Mouse (Mus musculus): ENCODE measurements around the gene Zpr1. TPM values are rescaled to one million over a fixed set of nuclear protein-coding genes. Genes with fewer than 3 reads are reported as not detected.

Zpr1 gene
- polyA plus RNA-seq, 1 experiment from 2014 or later, result 92.6 TPM

DNA sequence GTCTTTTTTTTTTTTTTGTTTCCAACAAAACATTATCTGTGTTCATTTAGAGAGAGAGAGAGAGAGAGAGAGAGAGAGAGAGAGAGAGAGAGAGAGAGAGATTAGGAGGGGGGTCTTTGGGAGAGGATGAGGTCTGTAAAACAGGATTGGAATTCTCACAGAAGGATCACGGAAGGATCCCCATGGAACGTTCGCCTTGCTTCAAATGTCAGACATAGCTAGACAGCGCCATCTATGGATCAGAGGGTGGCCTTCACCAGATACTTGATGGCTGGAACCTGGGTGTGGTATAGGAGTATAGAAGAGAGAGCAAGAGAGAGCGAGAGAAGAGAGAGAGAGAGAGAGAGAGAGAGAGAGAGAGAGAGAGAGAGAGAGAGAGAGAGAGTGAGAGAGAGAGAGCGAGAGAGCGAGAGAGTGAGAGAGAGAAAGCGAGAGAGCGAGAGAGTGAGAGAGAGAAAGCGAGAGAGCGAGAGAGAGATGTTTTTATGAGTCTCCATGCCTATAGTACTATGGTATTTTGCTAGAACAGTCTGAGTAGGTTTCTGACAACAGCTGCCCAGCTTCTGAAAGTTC lies 26.0 kb upstream of the Zpr1 start:
- Histone ChIP-seq H3K9me3 (ENCODE audit: control insufficient read depth, low read length) (no peaks in the 10 kb centered on the region), H3K4me3 (ENCODE audit: low read depth, low read length) (no peak overlapping the region), H3K9ac (ENCODE audit: low read depth, low read length) (no peak overlapping the region), H3K27me3 (replicated peaks; ENCODE audit: control insufficient read depth, insufficient read depth, low read length) (no peaks in the 10 kb centered on the region), H3K4me2 (peak overlapping the region; percentile 26; the same call in 1 of the 2 replicates), H3K36me3 (ENCODE audit: control insufficient read depth, insufficient read depth, low read length) (no peaks in the 10 kb centered on the region), H3K4me1 (replicated peaks; ENCODE audit: control insufficient read depth, insufficient read depth, low read length) (no peaks in the 10 kb centered on the region), H3K27ac (ENCODE audit: low read depth, low read length) (no peak overlapping the region)
- ATAC-seq (replicated peaks; ENCODE audit: low FRiP score) (no peak; the same call in 1 of the 2 replicates), DNase-seq (ENCODE audit: low spot score) (no peak)
- WGBS, result 29% methylated on average over 11 of the region's 11 CpGs

DNA sequence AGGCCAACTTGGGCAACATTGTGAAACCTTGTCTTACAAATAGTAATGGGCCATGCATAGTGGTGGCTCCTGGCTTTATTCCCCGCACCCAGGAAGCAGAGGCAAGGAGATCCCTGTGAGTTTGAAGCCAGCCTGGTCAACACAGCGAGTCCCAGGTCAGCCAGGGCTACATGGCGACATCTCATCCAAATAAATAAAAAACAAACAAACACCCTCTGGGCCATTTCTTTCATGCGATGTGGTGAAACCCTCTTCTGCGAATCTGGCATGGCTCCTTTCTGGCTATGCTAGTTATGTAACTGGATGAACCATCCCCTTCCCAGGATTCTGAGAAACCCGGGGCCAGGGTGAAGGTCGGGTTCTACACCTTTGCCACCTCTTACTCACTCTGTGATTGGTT lies 16.7 kb upstream of the Zpr1 start:
- DNase-seq (ENCODE audit: low spot score), result no peak
- H3K36me3 ChIP-seq (ENCODE audit: control insufficient read depth, insufficient read depth, low read length), result no peaks in the 10 kb centered on the region
- no peak overlapping the region for H3K4me2 ChIP-seq
- no peak for ATAC-seq (replicated peaks; ENCODE audit: low FRiP score)
- no peaks in the 10 kb centered on the region for H3K27me3 ChIP-seq (replicated peaks; ENCODE audit: control insufficient read depth, insufficient read depth, low read length)
- no peak overlapping the region for H3K4me3 ChIP-seq (ENCODE audit: low read depth, low read length)
- H3K9me3 ChIP-seq (ENCODE audit: control insufficient read depth, low read length), result no peaks in the 10 kb centered on the region
- no peaks in the 10 kb centered on the region for H3K4me1 ChIP-seq (replicated peaks; ENCODE audit: control insufficient read depth, insufficient read depth, low read length)
- no peak overlapping the region for H3K27ac ChIP-seq (ENCODE audit: low read depth, low read length)
- WGBS, result 85% methylated on average over 7 of the region's 7 CpGs
- H3K9ac ChIP-seq (ENCODE audit: low read depth, low read length), result no peak overlapping the region

DNA sequence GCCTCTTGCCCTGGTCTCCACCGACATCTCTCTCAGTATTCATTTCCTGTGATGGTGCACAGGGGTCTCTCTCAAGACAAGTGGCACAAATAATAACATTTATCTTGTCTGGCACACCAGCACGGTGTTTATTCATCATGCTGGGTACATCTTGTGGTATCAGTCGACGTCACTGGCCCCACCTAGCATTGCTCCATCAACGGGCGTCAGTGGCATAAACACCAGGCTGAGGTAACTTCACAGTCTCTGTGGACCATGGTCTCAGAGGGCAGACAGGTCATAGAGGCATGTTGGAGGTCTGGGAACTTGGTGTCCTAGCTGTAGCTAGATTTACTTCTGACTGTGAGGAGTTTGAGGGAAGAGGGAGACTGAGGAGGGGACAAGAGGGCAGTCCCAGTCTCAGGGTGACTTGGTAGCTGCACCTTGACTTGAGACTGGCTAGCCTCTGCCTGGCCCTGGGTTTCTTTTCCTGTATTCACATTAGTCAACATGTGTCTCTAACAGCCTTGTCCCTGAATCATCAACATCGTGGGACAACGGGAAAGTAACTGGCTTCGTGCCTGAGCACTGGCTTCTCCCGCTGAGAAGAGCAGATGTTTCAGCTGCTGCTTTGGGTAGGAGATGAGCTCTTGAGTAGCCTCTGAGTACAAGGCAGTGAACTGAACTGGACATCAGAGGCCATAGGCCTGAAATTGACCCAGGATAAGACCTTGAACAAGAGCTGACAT lies 16.0 kb upstream of the Zpr1 start:
- Histone ChIP-seq H3K9me3 (ENCODE audit: control insufficient read depth, low read length) (no peaks in the 10 kb centered on the region), H3K4me2 (no peak overlapping the region), H3K4me1 (replicated peaks; ENCODE audit: control insufficient read depth, insufficient read depth, low read length) (no peaks in the 10 kb centered on the region), H3K4me3 (ENCODE audit: low read depth, low read length) (no peak overlapping the region), H3K36me3 (ENCODE audit: control insufficient read depth, insufficient read depth, low read length) (no peaks in the 10 kb centered on the region), H3K27ac (ENCODE audit: low read depth, low read length) (no peak overlapping the region), H3K9ac (ENCODE audit: low read depth, low read length) (no peak overlapping the region), H3K27me3 (replicated peaks; ENCODE audit: control insufficient read depth, insufficient read depth, low read length) (no peaks in the 10 kb centered on the region)
- DNase-seq (ENCODE audit: low spot score) (no peak), ATAC-seq (replicated peaks; ENCODE audit: low FRiP score) (no peak)
- 82% methylated on average over 10 of the region's 10 CpGs for WGBS

DNA sequence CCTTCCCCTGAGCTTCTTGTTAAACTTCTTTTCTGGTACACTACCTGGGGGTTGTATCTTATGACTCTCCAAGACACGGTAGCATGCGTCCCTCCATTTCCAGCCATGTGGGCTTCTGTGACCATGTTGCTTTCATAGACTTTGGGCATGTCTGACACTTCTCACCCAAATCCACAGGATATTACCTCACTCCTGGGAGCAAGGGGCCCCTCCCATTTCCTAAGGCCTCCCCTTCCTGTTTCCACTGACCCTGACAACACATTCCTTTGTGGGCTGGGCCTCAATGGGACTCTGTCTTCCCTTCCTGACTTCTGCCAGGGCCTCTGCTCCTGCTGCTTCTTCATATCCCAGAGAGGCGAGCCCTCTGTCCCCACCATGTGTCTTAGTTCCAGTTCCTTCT lies 15.3 kb upstream of the Zpr1 start:
- no peak overlapping the region for H3K27ac ChIP-seq (ENCODE audit: low read depth, low read length)
- 72% methylated on average over 3 of the region's 3 CpGs for WGBS

DNA sequence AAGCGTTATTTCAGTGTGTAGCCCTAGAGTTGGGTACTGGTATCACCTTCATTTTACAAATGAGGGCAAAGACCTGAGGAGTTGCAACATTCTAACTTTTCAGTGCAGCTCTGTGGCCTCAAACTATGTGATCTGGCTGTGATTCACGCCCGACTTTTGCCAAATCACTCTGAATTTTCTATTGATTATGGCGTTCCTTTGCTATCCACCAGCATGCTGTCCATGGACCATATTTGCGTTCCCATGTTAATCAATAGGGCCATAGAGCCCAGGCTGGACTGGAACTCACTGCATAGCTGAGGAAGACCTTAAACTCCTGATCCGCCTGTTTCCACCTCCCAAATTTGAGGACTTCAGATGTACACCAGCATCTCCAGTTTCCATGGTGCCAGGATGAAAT lies 13.8 kb upstream of the Zpr1 start:
- Histone ChIP-seq H3K4me3 (ENCODE audit: low read depth, low read length) (no peak overlapping the region), H3K36me3 (ENCODE audit: control insufficient read depth, insufficient read depth, low read length) (no peaks in the 10 kb centered on the region), H3K9me3 (ENCODE audit: control insufficient read depth, low read length) (no peaks in the 10 kb centered on the region), H3K9ac (ENCODE audit: low read depth, low read length) (no peak overlapping the region), H3K4me2 (no peak overlapping the region), H3K27ac (ENCODE audit: low read depth, low read length) (no peak overlapping the region), H3K27me3 (replicated peaks; ENCODE audit: control insufficient read depth, insufficient read depth, low read length) (no peaks in the 10 kb centered on the region), H3K4me1 (replicated peaks; ENCODE audit: control insufficient read depth, insufficient read depth, low read length) (no peaks in the 10 kb centered on the region)
- DNase-seq (ENCODE audit: low spot score) (no peak), ATAC-seq (replicated peaks; ENCODE audit: low FRiP score) (no peak)
- WGBS, result 85% methylated on average over 6 of the region's 6 CpGs

More for the DNA sequence above, 15.3 kb upstream of the Zpr1 start:
- Histone ChIP-seq H3K9ac (ENCODE audit: low read depth, low read length) (no peak overlapping the region), H3K4me2 (no peak overlapping the region), H3K36me3 (ENCODE audit: control insufficient read depth, insufficient read depth, low read length) (no peaks in the 10 kb centered on the region), H3K4me3 (ENCODE audit: low read depth, low read length) (no peak overlapping the region), H3K27me3 (replicated peaks; ENCODE audit: control insufficient read depth, insufficient read depth, low read length) (no peaks in the 10 kb centered on the region), H3K4me1 (replicated peaks; ENCODE audit: control insufficient read depth, insufficient read depth, low read length) (no peaks in the 10 kb centered on the region), H3K9me3 (ENCODE audit: control insufficient read depth, low read length) (no peaks in the 10 kb centered on the region)
- ATAC-seq (replicated peaks; ENCODE audit: low FRiP score) (no peak), DNase-seq (ENCODE audit: low spot score) (no peak)

DNA sequence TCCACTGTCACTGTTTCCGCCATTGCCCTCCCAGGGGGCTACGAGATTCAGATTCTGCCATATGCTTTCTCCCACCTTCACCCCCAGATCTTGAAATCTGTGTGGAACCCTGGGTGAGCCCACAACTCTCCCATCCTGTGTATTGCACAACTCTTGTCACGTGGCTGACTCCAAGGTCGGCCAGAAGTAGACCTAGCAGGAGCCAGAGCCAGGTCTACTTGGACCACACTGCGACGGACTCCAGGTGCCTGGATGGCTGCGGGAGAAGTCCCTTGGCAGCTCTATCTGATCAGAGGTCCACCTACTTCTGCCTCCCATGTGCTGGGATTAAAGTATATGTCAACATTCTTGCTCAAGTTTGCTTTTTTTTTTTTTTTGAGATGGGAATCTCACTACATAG lies 11.7 kb upstream of the Zpr1 start:
- 78% methylated on average over 7 of the region's 7 CpGs for WGBS
- Histone ChIP-seq H3K27me3 (replicated peaks; ENCODE audit: control insufficient read depth, insufficient read depth, low read length) (no peaks in the 10 kb centered on the region), H3K4me3 (ENCODE audit: low read depth, low read length) (no peak overlapping the region), H3K4me1 (replicated peaks; ENCODE audit: control insufficient read depth, insufficient read depth, low read length) (no peaks in the 10 kb centered on the region), H3K36me3 (ENCODE audit: control insufficient read depth, insufficient read depth, low read length) (no peaks in the 10 kb centered on the region), H3K9ac (ENCODE audit: low read depth, low read length) (no peak overlapping the region), H3K9me3 (ENCODE audit: control insufficient read depth, low read length) (no peaks in the 10 kb centered on the region), H3K27ac (ENCODE audit: low read depth, low read length) (no peak overlapping the region), H3K4me2 (no peak overlapping the region)
- DNase-seq (ENCODE audit: low spot score) (no peak), ATAC-seq (replicated peaks; ENCODE audit: low FRiP score) (no peak)

DNA sequence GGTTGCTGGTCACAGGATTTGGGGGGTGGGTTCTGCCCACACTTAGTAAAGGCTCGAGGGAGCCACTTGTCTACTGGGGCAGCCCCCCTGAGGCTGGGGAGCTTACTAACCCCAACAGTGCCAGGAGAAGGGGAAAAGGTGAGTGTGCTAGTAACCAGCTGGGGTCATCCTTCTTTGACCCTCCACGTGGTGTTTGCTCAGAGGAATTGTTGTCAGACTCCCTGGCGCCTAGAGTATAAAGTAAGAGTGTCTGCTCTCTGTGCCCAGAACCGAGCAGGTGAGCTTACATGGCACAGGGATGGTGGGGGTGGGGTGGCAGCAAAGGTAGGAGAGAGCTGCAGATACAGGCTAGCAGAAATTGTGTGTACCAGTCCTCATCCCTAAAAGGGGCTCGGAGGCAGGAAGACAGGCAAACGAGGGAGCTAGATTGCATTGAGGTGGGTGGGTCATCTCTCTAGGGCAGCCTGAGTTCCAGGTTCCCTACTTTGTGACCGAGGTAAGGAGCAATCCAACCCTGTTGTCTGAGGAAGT lies 4.5 kb upstream of the Zpr1 start, which contains the start of gene Apoa5:
Gene Apoa5 (plus strand): TSS at position 291 of the 531 bp plus-strand sequence.
- H3K27me3 ChIP-seq (replicated peaks; ENCODE audit: control insufficient read depth, insufficient read depth, low read length), result peaks cover 12% of the 10 kb centered on the region
- H3K27ac ChIP-seq (ENCODE audit: low read depth, low read length), result no peak within 1 kb of the TSS
- H3K4me1 ChIP-seq (replicated peaks; ENCODE audit: control insufficient read depth, insufficient read depth, low read length), result peaks cover 3% of the 10 kb centered on the region; the same call in 1 of the 2 replicates
- no peak within 1 kb of the TSS for H3K4me2 ChIP-seq
- H3K4me3 ChIP-seq (ENCODE audit: low read depth, low read length), result no peak within 1 kb of the TSS
- no peaks in the 10 kb centered on the region for H3K9me3 ChIP-seq (ENCODE audit: control insufficient read depth, low read length)
- H3K36me3 ChIP-seq (ENCODE audit: control insufficient read depth, insufficient read depth, low read length), result no peaks in the 10 kb centered on the region
- DNase-seq (ENCODE audit: low spot score) (no peak), ATAC-seq (replicated peaks; ENCODE audit: low FRiP score) (no peak)
- H3K9ac ChIP-seq (ENCODE audit: low read depth, low read length), result no peak within 1 kb of the TSS
- 44% methylated on average over 7 of the region's 7 CpGs for WGBS

DNA sequence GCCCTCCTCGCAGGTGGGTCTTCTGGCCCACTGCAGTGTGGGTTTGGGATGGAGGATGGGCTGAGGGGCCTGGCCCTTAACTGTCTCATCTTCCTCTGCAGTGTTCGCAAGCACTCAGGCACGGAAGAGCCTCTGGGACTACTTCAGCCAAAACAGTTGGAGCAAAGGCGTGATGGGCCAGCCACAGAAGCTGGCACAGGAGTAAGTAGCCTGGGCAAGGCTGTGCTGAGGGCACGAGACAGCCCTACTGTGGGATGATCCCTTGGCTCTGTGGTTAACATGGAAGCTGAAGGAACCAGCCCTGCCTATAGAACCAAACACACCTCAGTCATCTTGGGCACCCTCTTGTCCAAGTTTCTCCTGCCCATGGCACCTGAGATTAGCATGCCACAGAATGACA lies 3.7 kb upstream of the Zpr1 start:
- no peak for ATAC-seq (replicated peaks; ENCODE audit: low FRiP score)
- peaks cover 12% of the 10 kb centered on the region for H3K27me3 ChIP-seq (replicated peaks; ENCODE audit: control insufficient read depth, insufficient read depth, low read length)
- H3K36me3 ChIP-seq (ENCODE audit: control insufficient read depth, insufficient read depth, low read length), result no peaks in the 10 kb centered on the region
- 90% methylated on average over 5 of the region's 5 CpGs for WGBS
- H3K9me3 ChIP-seq (ENCODE audit: control insufficient read depth, low read length), result no peaks in the 10 kb centered on the region
- H3K4me1 ChIP-seq (replicated peaks; ENCODE audit: control insufficient read depth, insufficient read depth, low read length), result peaks cover 7% of the 10 kb centered on the region
- H3K4me2 ChIP-seq, result no peak overlapping the region
- no peak overlapping the region for H3K4me3 ChIP-seq (ENCODE audit: low read depth, low read length)
- H3K9ac ChIP-seq (ENCODE audit: low read depth, low read length), result no peak overlapping the region
- H3K27ac ChIP-seq (ENCODE audit: low read depth, low read length), result no peak overlapping the region
- no peak for DNase-seq (ENCODE audit: low spot score)

DNA sequence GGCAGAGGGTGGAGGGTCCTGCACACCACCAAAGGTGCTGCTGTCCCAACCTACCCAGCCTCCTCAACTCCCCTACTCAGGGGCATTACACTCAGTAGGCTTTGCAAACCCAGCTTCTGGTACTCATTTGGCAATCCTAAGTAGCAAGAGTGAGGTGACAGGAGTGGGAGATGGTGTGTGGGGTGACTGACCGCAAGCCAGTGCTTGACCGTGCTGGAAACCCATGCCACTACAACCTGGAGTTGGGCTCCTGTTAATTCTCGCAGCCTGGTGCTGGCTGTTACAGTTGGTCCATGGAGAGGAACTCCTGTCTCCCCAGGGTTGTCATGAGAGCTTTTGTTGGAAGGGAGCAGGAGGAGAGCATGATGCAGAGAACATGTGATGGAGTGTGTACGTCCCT lies 2.1 kb upstream of the Zpr1 start:
- H3K4me3 ChIP-seq (ENCODE audit: low read depth, low read length), result no peak overlapping the region
- no peaks in the 10 kb centered on the region for H3K9me3 ChIP-seq (ENCODE audit: control insufficient read depth, low read length)
- DNase-seq (ENCODE audit: low spot score) (no peak), ATAC-seq (replicated peaks; ENCODE audit: low FRiP score) (no peak)
- H3K4me2 ChIP-seq, result no peak overlapping the region
- H3K4me1 ChIP-seq (replicated peaks; ENCODE audit: control insufficient read depth, insufficient read depth, low read length), result peaks cover 7% of the 10 kb centered on the region
- H3K27ac ChIP-seq (ENCODE audit: low read depth, low read length), result no peak overlapping the region
- H3K36me3 ChIP-seq (ENCODE audit: control insufficient read depth, insufficient read depth, low read length), result peaks cover 8% of the 10 kb centered on the region
- H3K27me3 ChIP-seq (replicated peaks; ENCODE audit: control insufficient read depth, insufficient read depth, low read length), result peaks cover 12% of the 10 kb centered on the region
- no peak overlapping the region for H3K9ac ChIP-seq (ENCODE audit: low read depth, low read length)
- 83% methylated on average over 4 of the region's 4 CpGs for WGBS
